Mouse (Mus musculus): ENCODE data around the gene Epgn. TPM values are rescaled to one million over a fixed set of nuclear protein-coding genes. Genes with fewer than 3 reads are reported as not detected.

The Epgn gene
- polyA plus RNA-seq, 2 experiments from 2014 or later = not detected

Other genes starting within 250 kb of the Epgn start
- not detected for gene Cxcl3, start 241.4 kb upstream of the Epgn start, polyA plus RNA-seq (2017; shearing (Covaris generic))
- not detected for gene Cxcl15, start 232.9 kb upstream of the Epgn start, polyA plus RNA-seq (2017; shearing (Covaris generic))
- gene Cxcl1, start 136.2 kb upstream of the Epgn start, polyA plus RNA-seq (2017; shearing (Covaris generic)) = not detected
- not detected for gene Cxcl2, start 123.6 kb upstream of the Epgn start, polyA plus RNA-seq (2017; shearing (Covaris generic))
- gene Mthfd2l, start 96.3 kb upstream of the Epgn start, polyA plus RNA-seq (2017; shearing (Covaris generic)) = 1 to 10 TPM in 1 of 2 experiments, under 1 TPM in 1; 0.43 to 1.9 TPM
- not detected for gene Ereg, start 47.2 kb downstream of the Epgn start, polyA plus RNA-seq (2017; shearing (Covaris generic))
- 1 to 10 TPM; 1.8 to 2.3 TPM for gene Areg, start 112.1 kb downstream of the Epgn start, polyA plus RNA-seq (2017; shearing (Covaris generic))